Mouse (Mus musculus) stomach, embryonic 16.5 days (tissue): ENCODE data around the gene Dlg3. TPM values are rescaled to one million over a fixed set of nuclear protein-coding genes. Genes with fewer than 3 reads are reported as not detected.

Experiments used
- ATAC-seq: fragments of 200-750 bp; cut with Nextera tagmentation; 2 replicates; pipeline ENCODE4 v1.8.0; 2017; ENCODE audit warnings: moderate number of reproducible peaks, moderate TSS enrichment; ENCODE audit not compliant: insufficient read depth, low FRiP score
- H3K27ac ChIP-seq: fragments of 300-500 bp; sonication (generic); 2 replicates; pipeline ENCODE4 v1.5.1; 2014; ENCODE audit warnings: low read length
- H3K27me3 ChIP-seq: fragments of 300-500 bp; sonication (generic); 2 replicates; pipeline ENCODE4 v1.6.1; 2014; ENCODE audit warnings: low read length, control low read depth, mixed read lengths; ENCODE audit not compliant: control insufficient read depth, insufficient read depth
- H3K36me3 ChIP-seq: fragments of 300-500 bp; sonication (generic); 2 replicates; pipeline ENCODE4 v1.6.1; 2014; ENCODE audit warnings: low read length; ENCODE audit not compliant: control insufficient read depth, insufficient read depth
- H3K4me1 ChIP-seq: fragments of 300-500 bp; sonication (generic); 2 replicates; pipeline ENCODE4 v1.6.1; 2014; ENCODE audit warnings: low read length, control low read depth, mixed read lengths; ENCODE audit not compliant: control insufficient read depth, insufficient read depth
- H3K4me2 ChIP-seq: fragments of 300-500 bp; sonication (generic); 2 replicates; pipeline ENCODE4 v1.6.1; 2014; ENCODE audit warnings: low read depth, low read length, mixed read lengths
- H3K4me3 ChIP-seq: fragments of 300-500 bp; sonication (generic); replicated peaks from 2 replicates; pipeline ENCODE4 v1.5.1; 2014; ENCODE audit warnings: mild to moderate bottlenecking, low read length
- H3K9ac ChIP-seq: fragments of 300-500 bp; sonication (generic); 2 replicates; pipeline ENCODE4 v1.6.1; 2014; ENCODE audit warnings: low read length
- H3K9me3 ChIP-seq: fragments of 300-500 bp; sonication (generic); replicated peaks from 2 replicates; pipeline ENCODE4 v1.6.1; 2016; ENCODE audit warnings: low read length, control low read depth; ENCODE audit not compliant: control insufficient read depth
- WGBS: fragments of 180-500 bp; shearing (Covaris S2); extraction: QIAGEN DNeasy Blood & Tissue Kit; methylation state at CpG from one replicate; pipeline ENCODE4 v1.1.7; 2014; 5-methylcytosine and 5-hydroxymethylcytosine counted together
- polyA plus RNA-seq: library from polyadenylated mRNA; unstranded; fragments of >200 nt; fragmentation: Nextera tagmentation; extraction: Ambion mirVana; gene quantifications from 2 replicates; pipeline ENCODE4 v1.2.1, GENCODE M21; 2015

The Dlg3 gene
- polyA plus RNA-seq, 1 experiment from 2014 or later: 9.7 TPM

DNA sequence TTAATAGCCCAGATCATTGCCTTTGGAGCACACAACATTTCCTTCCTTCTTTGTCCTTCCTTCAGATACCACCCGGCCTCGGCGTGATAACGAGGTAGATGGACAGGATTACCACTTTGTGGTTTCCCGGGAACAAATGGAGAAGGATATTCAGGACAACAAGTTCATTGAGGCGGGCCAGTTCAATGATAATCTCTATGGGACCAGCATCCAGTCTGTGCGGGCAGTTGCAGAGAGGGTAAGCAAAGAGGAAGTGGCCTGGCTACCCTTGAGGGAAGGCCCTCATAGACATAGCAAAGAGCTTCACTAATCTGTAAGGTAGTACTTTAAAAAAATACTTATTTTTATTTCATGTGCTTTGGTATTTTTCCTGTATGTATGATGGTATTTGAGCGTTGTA lies 46.6 kb downstream of the Dlg3 start:
- WGBS: 90% methylated on average over 8 of the region's 8 CpGs
- Histone ChIP-seq H3K9me3 (no peaks in the 10 kb centered on the region), H3K27ac (no peak overlapping the region), H3K36me3 (peaks cover 5% of the 10 kb centered on the region), H3K9ac (no peak overlapping the region), H3K27me3 (no peaks in the 10 kb centered on the region; the same call in 1 of the 2 replicates), H3K4me3 (no peak overlapping the region), H3K4me1 (no peaks in the 10 kb centered on the region), H3K4me2 (no peak overlapping the region)
- no peak for ATAC-seq

DNA sequence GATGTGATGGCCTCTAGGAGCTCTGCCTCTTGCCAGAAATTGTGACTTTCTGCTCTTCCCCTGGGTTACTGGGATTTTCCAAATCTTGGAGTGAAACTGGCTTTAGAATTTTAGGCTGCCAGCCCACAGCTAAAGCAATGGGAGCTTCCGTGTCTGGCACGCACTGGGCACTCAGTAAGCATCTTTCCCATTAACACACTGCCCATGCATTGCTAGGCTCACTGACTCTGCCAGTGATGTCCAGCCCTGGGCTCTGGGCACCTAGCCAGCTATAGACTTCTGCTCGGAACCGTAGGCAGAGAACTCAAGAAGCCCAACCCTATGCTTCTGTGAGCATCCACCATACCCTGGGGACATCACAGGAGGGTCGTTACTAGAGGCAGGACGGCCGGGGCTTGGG lies 48.2 kb downstream of the Dlg3 start:
- H3K9ac ChIP-seq: no peak overlapping the region
- H3K9me3 ChIP-seq: no peaks in the 10 kb centered on the region
- peaks cover 5% of the 10 kb centered on the region for H3K36me3 ChIP-seq
- H3K4me3 ChIP-seq: no peak overlapping the region
- no peak for ATAC-seq
- 80% methylated on average over 7 of the region's 7 CpGs for WGBS
- no peak overlapping the region for H3K27ac ChIP-seq
- no peaks in the 10 kb centered on the region for H3K4me1 ChIP-seq
- H3K4me2 ChIP-seq: no peak overlapping the region
- H3K27me3 ChIP-seq: no peaks in the 10 kb centered on the region; the same call in 1 of the 2 replicates

DNA sequence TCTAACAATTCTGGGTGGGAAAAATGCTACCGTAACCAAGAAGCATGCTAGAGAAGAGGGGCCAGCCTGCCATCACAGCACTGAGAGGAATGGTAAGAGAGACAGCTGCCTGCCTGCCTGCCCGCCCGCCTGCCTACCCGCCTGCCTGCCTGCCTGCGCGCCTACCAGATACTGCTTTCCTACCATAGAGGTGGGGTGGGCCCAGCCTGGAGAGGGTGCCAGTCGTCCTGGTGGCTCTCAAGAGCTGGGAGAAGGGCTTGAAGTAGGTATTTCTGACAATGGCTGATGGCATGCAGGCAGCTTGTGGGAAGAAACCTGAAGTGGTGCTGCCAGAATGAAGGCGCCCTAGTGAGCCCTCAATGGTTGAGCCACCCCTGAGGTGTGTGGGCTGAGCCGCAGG lies 51.2 kb downstream of the Dlg3 start:
- Histone ChIP-seq H3K27me3 (no peaks in the 10 kb centered on the region; the same call in 1 of the 2 replicates), H3K4me3 (no peak overlapping the region), H3K9ac (no peak overlapping the region), H3K27ac (no peak overlapping the region), H3K4me1 (no peaks in the 10 kb centered on the region), H3K4me2 (no peak overlapping the region), H3K36me3 (no peaks in the 10 kb centered on the region; the same call in 1 of the 2 replicates), H3K9me3 (no peaks in the 10 kb centered on the region)
- 80% methylated on average over 9 of the region's 9 CpGs for WGBS
- no peak for ATAC-seq

DNA sequence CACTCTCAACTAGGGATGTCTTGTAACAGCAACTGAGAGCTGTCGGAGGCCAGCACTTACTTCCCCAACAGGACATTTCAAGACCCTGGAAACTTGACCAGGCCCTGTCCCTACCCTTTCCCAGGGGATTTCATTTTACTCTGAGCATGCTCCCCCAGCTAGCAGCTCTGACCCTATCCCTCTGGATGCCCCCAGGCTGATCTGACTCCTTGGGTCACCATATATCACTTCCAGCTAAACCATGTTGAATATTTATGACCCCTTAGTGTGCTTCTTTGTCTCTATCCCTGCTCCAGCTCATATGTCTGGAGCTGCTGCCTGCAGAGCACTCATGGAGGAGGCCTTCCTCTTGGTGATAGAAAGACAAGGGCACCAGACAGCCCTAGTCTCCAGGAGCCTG lies 53.6 kb downstream of the Dlg3 start:
- Histone ChIP-seq H3K27ac (no peak overlapping the region), H3K4me3 (no peak overlapping the region), H3K9me3 (no peaks in the 10 kb centered on the region), H3K4me2 (no peak overlapping the region), H3K27me3 (no peaks in the 10 kb centered on the region; the same call in 1 of the 2 replicates), H3K4me1 (no peaks in the 10 kb centered on the region), H3K36me3 (no peaks in the 10 kb centered on the region), H3K9ac (no peak overlapping the region)
- WGBS: 61% methylated on average over 1 of the region's 1 CpGs
- no peak for ATAC-seq

DNA sequence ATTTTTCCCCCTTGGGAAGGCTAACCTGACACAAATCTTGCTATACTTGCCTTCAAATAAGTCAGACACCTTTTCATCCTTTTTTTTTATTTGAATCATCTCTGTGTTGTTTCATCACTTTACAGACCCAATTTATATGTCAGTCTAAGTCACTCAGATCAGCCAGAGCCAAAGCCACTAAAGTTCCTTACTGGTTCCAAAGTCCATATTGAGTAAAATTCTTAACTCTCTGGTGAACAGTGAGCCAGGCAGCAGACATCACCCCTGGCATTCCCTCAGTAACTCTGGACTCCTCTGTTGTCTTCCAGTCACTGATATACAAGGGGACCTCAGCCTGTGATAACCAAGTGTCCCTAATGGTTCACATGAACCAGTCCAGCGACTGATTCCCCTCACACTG lies 58.0 kb downstream of the Dlg3 start:
- no peak for ATAC-seq
- WGBS: 54% methylated on average over 1 of the region's 1 CpGs
- H3K4me3 ChIP-seq: no peak overlapping the region

DNA sequence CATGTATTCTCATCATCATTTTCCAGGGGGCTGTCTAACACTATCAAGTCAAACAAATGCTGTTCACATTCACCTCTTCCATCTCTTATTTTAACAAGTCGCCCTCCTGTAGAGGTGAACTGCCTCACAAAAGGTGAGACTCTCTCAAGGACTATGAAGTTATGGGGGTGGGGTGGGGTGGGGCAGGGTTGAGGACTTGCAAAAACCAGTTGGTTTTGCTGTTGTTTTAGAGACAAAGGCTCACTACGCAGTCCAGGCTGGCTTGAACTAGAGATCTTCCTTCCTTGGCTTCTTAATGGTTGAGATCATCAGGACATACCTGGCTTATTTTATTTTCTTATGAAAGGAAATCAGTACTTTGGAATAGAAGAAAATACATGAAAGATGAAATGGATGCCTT lies 65.3 kb downstream of the Dlg3 start:
- no peak for ATAC-seq
- Histone ChIP-seq H3K27ac (no peak overlapping the region), H3K9me3 (no peaks in the 10 kb centered on the region), H3K4me1 (no peaks in the 10 kb centered on the region), H3K36me3 (no peaks in the 10 kb centered on the region), H3K9ac (no peak overlapping the region), H3K4me3 (no peak overlapping the region), H3K27me3 (no peaks in the 10 kb centered on the region; the same call in 1 of the 2 replicates), H3K4me2 (no peak overlapping the region)
- WGBS: 73% methylated on average over 2 of the region's 2 CpGs

More for the DNA sequence above, 58.0 kb downstream of the Dlg3 start:
- Histone ChIP-seq H3K4me2 (no peak overlapping the region), H3K9ac (no peak overlapping the region), H3K9me3 (no peaks in the 10 kb centered on the region), H3K27me3 (no peaks in the 10 kb centered on the region), H3K4me1 (no peaks in the 10 kb centered on the region), H3K27ac (no peak overlapping the region), H3K36me3 (no peaks in the 10 kb centered on the region)

DNA sequence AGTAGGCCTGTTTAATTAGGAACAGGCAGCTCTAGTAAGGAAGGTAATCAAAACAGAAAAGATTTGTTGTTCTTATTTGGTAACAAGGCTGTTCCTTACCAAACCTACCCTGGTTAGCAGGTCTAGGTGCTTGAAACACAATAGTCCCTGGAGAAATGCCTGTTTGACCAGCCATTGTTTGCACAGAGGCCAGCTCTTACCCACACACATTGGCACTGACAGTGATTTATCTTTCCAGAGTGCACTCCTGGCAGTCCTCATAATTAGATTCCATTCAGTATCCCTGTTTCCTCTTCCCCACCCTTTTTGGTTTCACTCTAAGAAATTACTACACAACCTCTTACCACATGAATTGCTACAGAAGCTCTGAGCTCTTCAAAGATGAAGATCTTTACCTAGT lies 71.7 kb downstream of the Dlg3 start:
- H3K9ac ChIP-seq: no peak overlapping the region
- H3K9me3 ChIP-seq: no peaks in the 10 kb centered on the region
- no peaks in the 10 kb centered on the region for H3K36me3 ChIP-seq
- no peaks in the 10 kb centered on the region for H3K4me1 ChIP-seq
- no peak for ATAC-seq
- no peak overlapping the region for H3K4me3 ChIP-seq
- H3K4me2 ChIP-seq: no peak overlapping the region
- no peaks in the 10 kb centered on the region for H3K27me3 ChIP-seq
- no peak overlapping the region for H3K27ac ChIP-seq

Other genes with a start within 250 kb of the Dlg3 start
- not detected in 2 replicates for gene Dgat2l6, start 242.9 kb upstream of the Dlg3 start, polyA plus RNA-seq
- gene Awat1, start 195.5 kb upstream of the Dlg3 start, polyA plus RNA-seq: not detected in 2 replicates
- gene P2ry4, start 172.9 kb upstream of the Dlg3 start, polyA plus RNA-seq: 0.27 and 0.41 TPM in 2 replicates
- gene Arr3, start 162.2 kb upstream of the Dlg3 start, polyA plus RNA-seq: not detected in 2 replicates
- gene Kif4, start 142.0 kb upstream of the Dlg3 start, polyA plus RNA-seq: 22.8 and 25.5 TPM in 2 replicates
- gene Pdzd11, start 141.2 kb upstream of the Dlg3 start, polyA plus RNA-seq: 80.1 and 93.6 TPM in 2 replicates
- gene Gdpd2, start 37.8 kb upstream of the Dlg3 start, polyA plus RNA-seq: 12.0 and 12.1 TPM in 2 replicates